Mouse (Mus musculus) forebrain, embryonic 16.5 days (tissue): ENCODE data around the gene AF067061. TPM values are rescaled to one million over a fixed set of nuclear protein-coding genes. Genes with fewer than 3 reads are reported as not detected.
"Not testable (repeated sequence)": the region's sequence is repeated elsewhere in the genome, so short reads cannot be mapped to it uniquely, and the experiment has no call there.

ENCODE experiments used
- ATAC-seq: fragments of 200-750 bp; cut with Nextera tagmentation; 2 replicates; pipeline ENCODE4 v1.8.0; 2017; ENCODE audit warnings: mild to moderate bottlenecking, moderate library complexity
- H3K27ac ChIP-seq: fragments of 300-500 bp; sonication (generic); 2 replicates; pipeline ENCODE4 v1.5.1; 2014; ENCODE audit warnings: low read length, control low read depth
- H3K27me3 ChIP-seq: fragments of 300-500 bp; sonication (generic); replicated peaks from 2 replicates; pipeline ENCODE4 v1.6.1; 2014; ENCODE audit warnings: low read length; ENCODE audit not compliant: control insufficient read depth, insufficient read depth
- H3K36me3 ChIP-seq: fragments of 300-500 bp; sonication (generic); 2 replicates; pipeline ENCODE4 v1.6.1; 2014; ENCODE audit not compliant: control insufficient read depth, insufficient read depth
- H3K4me1 ChIP-seq: fragments of 300-500 bp; sonication (generic); replicated peaks from 2 replicates; pipeline ENCODE4 v1.6.1; 2014; ENCODE audit warnings: low read length; ENCODE audit not compliant: control insufficient read depth, insufficient read depth
- H3K4me2 ChIP-seq: fragments of 300-500 bp; sonication (generic); 2 replicates; pipeline ENCODE4 v1.6.1; 2014; ENCODE audit warnings: mild to moderate bottlenecking, low read length, control low read depth
- H3K4me3 ChIP-seq: fragments of 300-500 bp; sonication (generic); replicated peaks from 2 replicates; pipeline ENCODE4 v1.5.1; 2014; ENCODE audit warnings: mild to moderate bottlenecking, low read length, control low read depth
- H3K9ac ChIP-seq: fragments of 300-500 bp; sonication (generic); replicated peaks from 2 replicates; pipeline ENCODE4 v1.6.1; 2014; ENCODE audit warnings: low read depth, low read length, control low read depth
- H3K9me3 ChIP-seq: fragments of 300-500 bp; sonication (generic); 2 replicates; pipeline ENCODE4 v1.6.1; 2016; ENCODE audit warnings: low read length; ENCODE audit not compliant: control insufficient read depth
- WGBS: fragments of 180-500 bp; shearing (Covaris S2); extraction: QIAGEN DNeasy Blood & Tissue Kit; methylation state at CpG from one replicate; pipeline ENCODE4 v1.1.7; 2014; 5-methylcytosine and 5-hydroxymethylcytosine counted together
- polyA plus RNA-seq: library from polyadenylated mRNA; unstranded; fragments of >200 nt; fragmentation: Nextera tagmentation; extraction: Ambion mirVana; gene quantifications from 2 replicates; pipeline ENCODE4 v1.2.1, GENCODE M21; 2015

AF067061 gene
- polyA plus RNA-seq, 1 experiment from 2014 or later: not detected

- not testable (repeated sequence) for ATAC-seq
- 71% methylated on average over 3 of the region's 3 CpGs for WGBS
Measured at GRCm38 (mm10) chr13:120259718-120260117, 3.2 kb upstream of the AF067061 start.

GRCm38 (mm10) chr13:120277837-120278236 lies 14.9 kb downstream of the AF067061 start:
- WGBS: 43% methylated on average over 2 of the region's 2 CpGs
- not testable (repeated sequence) for H3K36me3 ChIP-seq, ATAC-seq, H3K27ac ChIP-seq, H3K4me2 ChIP-seq, H3K9ac ChIP-seq, H3K27me3 ChIP-seq, H3K4me1 ChIP-seq, H3K4me3 ChIP-seq, H3K9me3 ChIP-seq

More at GRCm38 (mm10) chr13:120259718-120260117, 3.2 kb upstream of the AF067061 start:
- H3K27me3 ChIP-seq, H3K9ac ChIP-seq, H3K9me3 ChIP-seq, H3K36me3 ChIP-seq, H3K4me1 ChIP-seq, H3K4me3 ChIP-seq, H3K27ac ChIP-seq, H3K4me2 ChIP-seq: not testable (repeated sequence)

- H3K4me3 ChIP-seq: no peak overlapping the region
- WGBS: 93% methylated on average over 9 of the region's 9 CpGs
- ATAC-seq: no peak
Measured at GRCm38 (mm10) chr13:120278784-120279183, 15.9 kb downstream of the AF067061 start.

GRCm38 (mm10) chr13:120299324-120299894 lies 36.5 kb downstream of the AF067061 start:
- Histone ChIP-seq H3K36me3 (no peaks in the 10 kb centered on the region), H3K9ac (no peak overlapping the region), H3K4me1 (no peaks in the 10 kb centered on the region), H3K27ac (no peak overlapping the region), H3K27me3 (no peaks in the 10 kb centered on the region), H3K9me3 (no peaks in the 10 kb centered on the region), H3K4me3 (no peak overlapping the region), H3K4me2 (no peak overlapping the region)
- no peak for ATAC-seq
- 71% methylated on average over 1 of the region's 1 CpGs for WGBS

More at GRCm38 (mm10) chr13:120278784-120279183, 15.9 kb downstream of the AF067061 start:
- H3K27me3 ChIP-seq: no peaks in the 10 kb centered on the region
- no peak overlapping the region for H3K9ac ChIP-seq
- H3K9me3 ChIP-seq: no peaks in the 10 kb centered on the region
- no peaks in the 10 kb centered on the region for H3K36me3 ChIP-seq
- H3K27ac ChIP-seq: no peak overlapping the region
- no peaks in the 10 kb centered on the region for H3K4me1 ChIP-seq
- H3K4me2 ChIP-seq: no peak overlapping the region

GRCm38 (mm10) chr13:120299991-120300442 lies 37.1 kb downstream of the AF067061 start, which contains the start of gene BC147527:
Gene BC147527 (plus strand): TSS chr13:120300392.
- ATAC-seq: no peak
- Histone ChIP-seq H3K27me3 (no peaks in the 10 kb centered on the region), H3K36me3 (no peaks in the 10 kb centered on the region), H3K9me3 (no peaks in the 10 kb centered on the region), H3K4me2 (no peak within 1 kb of the TSS), H3K4me3 (no peak within 1 kb of the TSS), H3K27ac (no peak within 1 kb of the TSS), H3K4me1 (no peaks in the 10 kb centered on the region), H3K9ac (no peak within 1 kb of the TSS)
- 58% methylated on average over 2 of the region's 2 CpGs for WGBS

- ATAC-seq: no peak
- Histone ChIP-seq H3K27ac (no peak overlapping the region), H3K9ac (no peak overlapping the region), H3K36me3 (no peaks in the 10 kb centered on the region), H3K9me3 (no peaks in the 10 kb centered on the region), H3K4me3 (no peak overlapping the region), H3K4me2 (no peak overlapping the region), H3K27me3 (no peaks in the 10 kb centered on the region), H3K4me1 (no peaks in the 10 kb centered on the region)
- 85% methylated on average over 4 of the region's 4 CpGs for WGBS
Measured at GRCm38 (mm10) chr13:120300853-120301252, 37.9 kb downstream of the AF067061 start.

- no peak overlapping the region for H3K27ac ChIP-seq
- WGBS: 83% methylated on average over 4 of the region's 4 CpGs
- H3K27me3 ChIP-seq: no peaks in the 10 kb centered on the region
- no peaks in the 10 kb centered on the region for H3K9me3 ChIP-seq
- H3K4me2 ChIP-seq: no peak overlapping the region
- ATAC-seq: no peak
- no peak overlapping the region for H3K9ac ChIP-seq
- no peaks in the 10 kb centered on the region for H3K36me3 ChIP-seq
- no peaks in the 10 kb centered on the region for H3K4me1 ChIP-seq
- H3K4me3 ChIP-seq: no peak overlapping the region
Measured at GRCm38 (mm10) chr13:120310749-120311148, 47.8 kb downstream of the AF067061 start.

GRCm38 (mm10) chr13:120313584-120313983 lies 50.7 kb downstream of the AF067061 start:
- WGBS: 45% methylated on average over 14 of the region's 14 CpGs
- Histone ChIP-seq H3K9me3 (no peaks in the 10 kb centered on the region), H3K36me3 (no peaks in the 10 kb centered on the region), H3K27me3 (no peaks in the 10 kb centered on the region), H3K4me2 (no peak overlapping the region), H3K9ac (no peak overlapping the region), H3K27ac (no peak overlapping the region), H3K4me3 (no peak overlapping the region), H3K4me1 (no peaks in the 10 kb centered on the region)
- ATAC-seq: no peak
